Mouse (Mus musculus) layer of hippocampus, postnatal 14 days (tissue): Measurements from ENCODE around the gene Utrn. TPM values are rescaled to one million over a fixed set of nuclear protein-coding genes. Genes with fewer than 3 reads are reported as not detected.

Experiments
- DNase-seq, 2 experiments: peaks; one replicate each; pipeline ENCODE4 v3.0.0; 2021 to 2022; ENCODE audit warnings: low spot score in 2 of 2, mixed read lengths in 1 of 2
- total RNA-seq, 2 experiments: library from RNA; stranded (reverse); gene quantifications; 2 replicates each; pipeline ENCODE4 v1.2.3; 2021

Utrn gene
- total RNA-seq, 2 experiments from 2014 or later = 35.6 to 40.3 TPM

DNA sequence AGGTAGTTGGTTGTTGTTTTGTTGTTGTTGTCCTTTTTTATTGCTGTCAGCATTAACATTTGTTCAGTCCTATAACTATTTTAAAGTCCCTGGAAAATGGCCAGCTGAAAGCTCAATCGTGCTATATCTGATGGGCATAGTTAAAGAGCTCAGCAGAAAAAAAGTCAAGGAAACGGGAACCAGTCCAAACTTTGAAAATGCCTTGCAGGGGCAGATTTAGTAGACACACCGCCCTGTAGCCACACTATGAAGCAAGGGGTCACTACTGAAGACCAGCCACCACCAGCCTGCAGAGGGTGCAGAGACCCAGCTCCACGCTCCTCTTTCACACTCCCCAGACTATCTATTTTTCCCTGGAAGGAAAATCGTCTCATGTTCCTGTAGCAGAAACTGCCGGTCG lies 167.5 kb downstream of the Utrn start:
- DNase-seq = no peak

DNA sequence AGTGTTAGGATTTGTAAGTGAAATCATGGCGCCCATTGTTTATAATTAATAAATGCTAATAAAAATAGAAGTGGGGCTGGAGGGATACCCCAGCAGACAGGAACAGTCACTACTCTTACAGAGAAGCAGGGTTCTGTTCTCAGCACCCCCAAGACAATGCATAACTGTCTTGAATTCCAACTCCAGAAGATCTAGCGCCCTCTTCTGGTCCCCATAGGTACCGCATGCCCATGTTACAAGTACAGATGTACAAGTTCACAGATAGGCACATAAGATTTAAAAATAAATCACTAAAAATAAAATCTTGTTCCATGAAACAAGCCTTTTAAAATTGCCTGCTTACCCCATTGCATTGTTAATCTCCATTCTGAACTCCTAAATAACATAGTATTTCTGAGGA lies 168.6 kb downstream of the Utrn start:
- no peak for DNase-seq

DNA sequence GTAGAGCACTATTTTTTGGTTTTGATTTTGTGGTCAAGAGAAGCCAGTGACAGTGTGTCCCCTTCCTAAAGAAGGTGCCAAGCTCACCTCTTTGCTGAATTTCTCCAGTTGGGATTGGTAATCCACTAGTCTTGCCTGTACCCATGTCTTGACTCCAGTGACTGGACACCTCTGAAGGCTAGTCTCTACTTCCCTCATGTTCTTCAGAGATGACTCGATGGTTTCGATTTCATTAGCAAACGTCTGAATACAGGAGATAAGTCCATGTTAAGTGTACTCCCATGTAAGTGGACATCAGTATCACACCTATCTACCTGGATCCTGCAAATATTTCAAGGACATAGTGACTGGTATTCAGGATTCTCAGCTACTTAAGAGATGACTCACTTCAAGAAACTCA lies 171.3 kb downstream of the Utrn start:
- DNase-seq = no peak

DNA sequence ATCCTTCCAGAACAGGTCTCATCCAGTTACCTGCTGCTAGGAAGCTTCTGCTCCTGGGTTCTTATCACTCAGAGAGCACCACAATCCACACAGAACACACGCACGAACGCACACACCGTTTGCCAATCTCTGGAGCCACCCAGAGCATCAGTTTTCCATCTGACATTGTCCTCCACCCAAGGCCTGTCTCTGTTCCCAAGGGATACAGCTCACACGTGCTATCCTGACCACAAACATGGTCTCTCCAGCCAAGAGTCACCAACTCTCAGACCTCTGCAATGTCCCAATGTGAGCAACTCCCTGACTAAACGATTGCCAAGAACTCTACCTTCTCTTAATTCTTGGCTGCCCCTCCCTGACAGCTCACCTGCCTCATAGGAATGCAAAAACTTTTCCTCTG lies 172.5 kb downstream of the Utrn start:
- DNase-seq = no peak

DNA sequence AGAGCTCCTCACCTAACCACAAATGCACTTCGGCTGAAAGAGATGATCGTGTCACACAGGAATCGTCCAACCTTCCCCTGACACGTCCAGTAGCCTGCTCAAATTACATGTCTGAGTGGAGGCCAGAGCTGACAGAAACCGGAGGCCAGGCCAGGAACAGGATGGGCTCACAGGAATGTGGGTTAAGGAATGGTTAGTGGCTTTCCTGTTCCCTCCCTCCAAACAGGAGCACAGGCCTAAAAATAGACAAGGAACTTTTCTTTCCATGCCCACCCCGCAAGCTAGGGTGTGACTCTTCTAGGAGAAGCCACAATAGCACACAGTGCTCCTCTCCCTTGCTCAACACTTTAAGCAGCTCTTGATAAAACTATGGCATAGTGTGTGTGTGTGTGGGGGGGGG lies 174.4 kb downstream of the Utrn start:
- DNase-seq = no peak

DNA sequence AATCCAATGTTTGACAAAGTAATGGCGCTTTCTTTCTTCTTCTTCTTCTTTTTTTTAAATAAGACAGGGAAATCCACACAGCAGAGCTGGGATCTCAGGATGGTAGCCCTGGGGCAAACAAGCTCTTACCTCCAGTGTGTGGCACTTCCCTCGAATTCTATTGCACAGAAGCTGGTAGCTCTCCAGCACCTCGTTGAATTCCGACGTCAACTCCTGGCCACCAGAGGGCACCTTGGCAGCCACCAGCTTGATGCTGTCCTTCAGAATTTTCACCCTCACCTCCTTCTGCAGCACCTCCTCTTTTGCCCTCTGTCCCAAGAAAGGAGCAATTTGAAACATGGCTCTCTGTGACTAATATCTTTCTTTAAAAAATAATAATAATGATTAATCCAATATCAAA lies 178.6 kb downstream of the Utrn start:
- peak; percentile 30 to 45 for DNase-seq

DNA sequence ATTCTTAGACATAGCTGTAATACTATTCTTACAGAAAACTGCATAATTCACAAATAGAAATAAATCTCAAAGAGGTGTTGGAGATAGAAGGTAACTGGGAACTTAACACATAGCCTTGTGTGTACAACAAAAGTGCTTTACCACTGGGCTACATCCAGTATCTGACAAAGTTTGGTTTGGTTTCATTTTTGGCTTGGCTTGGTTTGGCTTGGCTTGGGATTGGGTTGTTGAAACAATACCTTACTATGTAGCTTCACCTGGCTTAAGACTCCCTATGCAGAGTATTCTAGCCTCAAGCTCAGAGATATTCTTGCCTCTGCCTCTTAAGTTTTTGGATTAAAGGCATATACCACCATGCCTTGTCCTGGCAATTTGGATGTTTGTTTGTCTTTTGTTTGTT lies 183.5 kb downstream of the Utrn start:
- no peak for DNase-seq

DNA sequence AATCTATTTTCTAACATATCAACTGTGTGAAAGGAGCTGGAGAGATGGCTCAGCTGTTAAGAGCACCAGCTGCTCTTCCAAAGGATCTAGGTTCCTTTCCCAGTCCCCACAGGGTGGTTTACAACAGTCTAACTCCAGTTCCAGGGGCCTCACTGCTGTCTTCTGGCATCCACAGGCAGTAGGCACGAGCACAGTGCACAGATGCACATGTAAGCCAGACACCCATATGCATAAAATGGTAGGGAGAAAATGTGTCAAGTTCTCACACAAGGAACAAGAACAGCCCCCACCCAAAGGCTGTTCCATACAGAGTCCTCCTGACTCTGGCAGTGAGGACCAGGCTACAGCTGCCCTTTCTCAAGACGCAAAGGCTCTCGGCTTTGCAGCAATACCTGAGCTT lies 185.1 kb downstream of the Utrn start:
- peak in 1 of 2 experiments; percentile 5 for DNase-seq

DNA sequence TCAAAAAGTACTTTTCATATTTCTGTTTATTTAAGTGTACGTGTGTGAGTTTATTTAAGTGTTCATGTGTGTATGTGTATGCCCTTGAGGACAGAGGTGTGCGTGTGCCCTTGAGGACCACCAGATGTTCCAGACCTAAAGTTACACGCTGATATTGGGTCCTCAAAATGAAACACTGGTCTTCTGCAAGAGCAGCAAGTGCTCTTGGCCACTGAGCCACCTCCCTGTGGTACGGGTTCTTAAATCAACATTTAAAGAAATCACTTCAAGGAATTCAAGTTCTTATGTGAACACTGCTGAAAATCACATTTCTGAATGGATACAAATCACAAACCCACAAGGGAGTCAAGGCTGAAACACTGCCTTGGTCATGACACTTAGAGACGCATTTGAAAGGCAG lies 195.9 kb downstream of the Utrn start:
- DNase-seq = no peak

DNA sequence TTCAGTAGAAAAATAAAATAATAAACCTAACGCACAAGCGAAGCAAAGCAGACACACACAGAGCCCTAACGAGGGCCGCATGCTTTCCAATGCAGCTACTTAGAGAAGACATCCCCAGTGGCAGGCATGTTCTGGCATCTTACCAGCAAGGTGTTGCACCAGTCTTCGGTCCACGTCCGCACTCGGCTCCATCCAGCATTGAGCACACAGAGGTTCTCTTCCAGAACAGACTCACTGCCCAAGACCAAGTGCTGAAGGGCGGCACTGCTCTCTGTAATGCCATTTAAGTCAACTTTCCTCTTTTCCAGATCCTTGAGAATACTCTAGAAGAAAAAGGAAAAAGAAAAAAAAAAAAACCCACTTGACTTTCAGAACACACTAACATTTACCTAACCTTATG lies 197.6 kb downstream of the Utrn start:
- no peak for DNase-seq

DNA sequence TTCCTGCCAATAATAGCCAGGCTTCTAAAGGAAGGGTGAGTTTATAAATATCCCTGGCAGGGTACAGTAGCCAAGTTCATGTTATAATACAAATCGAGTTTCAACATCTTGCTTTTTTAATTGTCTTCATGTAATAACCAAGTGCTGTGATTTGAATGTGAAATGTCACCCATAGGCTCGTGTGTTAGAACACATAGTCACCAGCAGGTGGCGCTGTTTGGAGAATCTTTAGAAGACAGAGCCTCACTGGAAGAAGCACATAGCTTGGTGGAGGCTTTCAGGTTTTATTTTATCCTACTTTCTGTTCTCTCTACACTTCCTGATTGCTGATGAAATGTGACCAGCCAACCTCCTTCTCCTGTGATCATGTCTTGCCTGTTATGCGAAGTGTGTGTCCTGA lies 207.1 kb downstream of the Utrn start:
- DNase-seq = no peak

DNA sequence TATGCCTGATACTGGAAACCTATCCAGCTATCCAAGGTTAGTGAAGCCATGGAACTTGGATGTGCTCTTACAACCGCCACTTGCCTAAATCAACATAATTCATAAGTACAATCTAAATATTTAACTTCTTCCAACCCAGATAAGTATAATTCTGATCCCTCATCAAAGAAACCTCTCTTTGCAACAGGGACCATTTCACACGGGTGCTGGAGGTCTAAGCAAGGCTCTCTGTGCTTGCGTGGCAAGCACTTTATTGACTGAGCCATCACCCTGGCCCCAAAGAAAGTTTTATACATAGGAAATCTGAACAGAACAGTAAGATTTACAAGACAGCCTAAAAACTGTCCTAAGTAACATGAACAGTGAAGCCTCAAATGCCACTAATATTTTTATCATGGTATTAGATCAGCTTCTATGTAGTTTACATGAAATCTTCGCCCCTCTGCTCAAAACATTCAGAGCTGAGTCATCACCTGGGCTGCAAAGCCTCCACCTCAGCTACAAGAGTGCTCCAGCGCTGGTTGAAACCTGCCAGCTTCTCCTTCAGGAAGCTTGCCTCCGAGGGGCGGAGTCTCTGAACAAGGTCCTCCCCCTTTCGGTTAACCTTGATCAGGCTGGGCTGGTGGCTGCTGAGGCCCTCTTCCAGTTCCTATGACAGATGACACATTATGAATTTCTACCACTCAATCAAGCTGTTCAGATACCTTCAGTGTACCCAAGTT lies 211.0 kb downstream of the Utrn start:
- no peak for DNase-seq

DNA sequence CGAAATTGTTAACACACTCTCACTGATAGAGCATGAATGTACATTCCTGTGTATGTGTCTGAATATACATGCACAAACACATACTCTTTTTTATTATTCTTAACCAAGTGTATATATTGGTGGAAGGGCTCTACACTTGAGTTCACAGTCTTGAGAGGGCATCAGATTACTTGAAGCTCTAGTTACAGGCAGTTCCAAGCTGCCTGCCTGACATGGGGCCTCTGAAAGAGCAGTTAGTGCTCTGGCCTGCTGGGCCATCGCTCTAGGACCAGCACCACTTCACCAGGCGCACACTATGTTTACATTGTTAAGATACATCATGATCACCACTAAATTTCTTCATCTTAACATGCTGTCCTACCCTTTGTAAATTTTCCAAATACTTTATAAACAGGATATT lies 216.2 kb downstream of the Utrn start:
- DNase-seq = no peak

DNA sequence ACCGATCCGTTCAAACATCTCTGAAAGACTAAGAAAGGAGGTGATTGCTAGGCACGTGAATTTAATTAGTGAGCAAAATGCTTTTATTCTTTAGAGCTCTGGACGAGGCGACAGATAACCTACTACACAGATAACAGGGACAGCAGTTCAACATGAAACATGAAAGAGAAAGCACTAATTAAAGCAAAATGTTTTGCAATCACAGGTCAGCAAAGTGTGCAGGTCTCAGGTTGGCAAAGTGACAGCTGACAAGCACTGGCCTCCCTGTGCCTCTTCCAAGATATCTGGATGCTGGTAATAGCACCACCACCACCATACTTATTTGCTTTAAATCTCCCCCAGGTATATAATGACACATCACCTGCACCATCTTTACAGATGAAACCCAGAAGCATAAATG lies 223.0 kb downstream of the Utrn start:
- no peak for DNase-seq

DNA sequence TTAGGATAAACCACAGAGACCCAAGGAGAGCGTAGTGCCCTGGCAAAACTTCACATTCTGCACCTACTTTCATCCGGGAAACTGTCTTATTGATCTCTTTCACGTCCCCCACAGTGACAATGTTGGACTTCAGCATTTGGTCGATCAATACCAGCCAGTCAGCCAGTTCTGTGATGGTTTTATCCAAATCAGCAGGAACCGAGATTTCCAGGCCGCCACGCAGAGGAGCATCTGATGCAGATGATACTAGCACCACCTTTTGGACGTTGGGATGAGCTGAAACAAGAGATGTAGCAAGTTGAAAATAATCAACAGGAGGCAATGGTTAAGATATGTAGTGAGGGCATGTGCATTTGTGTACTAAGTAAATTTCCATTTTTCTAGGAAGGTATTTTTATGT lies 225.8 kb downstream of the Utrn start:
- DNase-seq = peak; percentile 4 to 36

DNA sequence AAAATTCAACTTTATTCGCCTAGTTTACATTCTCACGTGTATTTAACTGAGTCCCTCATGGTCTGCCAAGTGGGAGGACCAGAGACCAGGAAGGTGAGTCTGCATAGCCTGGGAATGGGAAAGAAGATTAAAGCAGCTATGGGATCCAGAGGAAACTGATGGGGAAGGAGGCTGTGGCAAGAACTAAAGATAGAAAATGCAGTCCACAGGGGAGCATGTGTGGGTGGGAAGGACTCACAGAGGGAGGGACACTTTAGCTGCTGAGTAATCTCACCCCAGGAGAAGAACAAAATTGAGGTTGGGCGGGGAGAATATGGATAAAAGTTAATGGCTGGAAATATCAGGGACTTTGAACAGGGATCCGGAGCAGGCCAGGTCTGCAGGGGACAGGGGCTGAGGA lies 229.5 kb downstream of the Utrn start:
- no peak for DNase-seq

DNA sequence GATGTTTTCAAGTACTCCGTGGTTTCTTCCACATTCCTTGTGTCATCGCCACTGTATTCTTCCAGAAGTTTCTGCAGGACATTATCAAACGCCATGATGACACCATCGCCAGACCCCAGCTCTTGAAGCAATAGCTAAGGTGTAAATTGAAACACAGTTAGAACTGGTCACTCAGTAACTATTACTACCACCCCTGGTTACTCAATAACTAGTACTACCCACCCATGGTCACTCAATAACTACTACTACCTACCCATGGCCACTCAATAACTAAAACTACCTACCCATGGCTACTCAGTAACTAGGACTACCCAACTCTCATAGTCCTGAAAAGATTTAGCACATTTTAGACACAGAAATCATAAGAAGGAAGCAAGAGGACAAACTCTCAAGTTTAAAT lies 235.2 kb downstream of the Utrn start:
- no peak for DNase-seq

DNA sequence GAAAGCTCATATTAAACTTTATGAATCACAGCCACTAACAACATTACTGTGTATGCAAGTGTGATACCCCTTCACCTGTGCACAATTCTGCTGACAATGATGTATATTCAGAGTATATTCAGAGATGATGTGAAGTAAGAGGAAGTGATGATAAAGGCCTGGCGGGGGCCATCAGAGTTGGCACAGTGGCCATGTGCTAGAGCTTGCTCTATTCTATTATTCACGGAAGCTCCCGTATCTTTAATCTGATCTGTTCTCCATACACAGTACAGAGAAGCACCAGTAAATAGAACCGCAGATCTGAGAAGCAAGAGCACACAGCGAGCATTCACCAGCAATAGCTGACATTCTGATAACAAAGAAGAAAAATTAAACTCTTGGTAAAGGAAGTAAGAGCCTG lies 238.2 kb downstream of the Utrn start:
- DNase-seq = no peak

DNA sequence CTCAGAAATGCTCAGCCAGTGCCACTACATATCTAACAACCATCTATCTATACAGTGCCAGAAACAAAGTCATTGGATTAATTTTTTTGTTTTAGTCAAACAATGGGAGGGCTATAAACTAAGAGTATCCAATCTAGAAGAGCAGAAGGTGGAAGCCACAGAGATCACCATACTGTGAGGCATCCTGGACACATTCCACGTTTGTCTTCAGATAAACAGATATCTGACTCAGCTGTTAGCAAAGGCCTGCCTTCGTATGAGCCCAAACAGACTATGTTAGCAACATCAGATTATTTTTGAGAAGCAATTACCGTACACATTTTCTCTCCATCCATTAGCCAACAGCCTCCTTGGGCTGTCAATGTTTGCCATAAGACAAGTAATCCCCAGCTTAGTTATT lies 250.8 kb downstream of the Utrn start:
- DNase-seq = no peak

DNA sequence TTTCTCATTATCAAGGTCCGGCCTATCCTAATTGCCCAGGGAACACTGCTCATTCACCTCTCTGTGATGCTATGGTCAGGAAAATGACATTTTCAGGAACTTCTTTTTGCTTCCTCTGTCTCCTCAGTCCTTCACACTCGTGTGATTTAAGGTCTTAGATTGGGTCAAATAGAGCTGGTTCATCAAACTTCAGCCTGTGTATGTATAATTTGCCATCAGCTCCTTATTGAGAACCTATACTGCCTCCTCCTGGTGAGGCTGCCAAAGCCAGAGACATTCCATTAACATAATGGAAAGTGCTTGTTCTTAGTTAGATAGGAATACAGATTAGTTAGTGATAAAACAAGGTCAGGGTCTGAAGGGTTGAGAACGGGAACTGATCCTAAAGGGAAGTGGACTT lies 253.4 kb downstream of the Utrn start:
- DNase-seq = no peak

DNA sequence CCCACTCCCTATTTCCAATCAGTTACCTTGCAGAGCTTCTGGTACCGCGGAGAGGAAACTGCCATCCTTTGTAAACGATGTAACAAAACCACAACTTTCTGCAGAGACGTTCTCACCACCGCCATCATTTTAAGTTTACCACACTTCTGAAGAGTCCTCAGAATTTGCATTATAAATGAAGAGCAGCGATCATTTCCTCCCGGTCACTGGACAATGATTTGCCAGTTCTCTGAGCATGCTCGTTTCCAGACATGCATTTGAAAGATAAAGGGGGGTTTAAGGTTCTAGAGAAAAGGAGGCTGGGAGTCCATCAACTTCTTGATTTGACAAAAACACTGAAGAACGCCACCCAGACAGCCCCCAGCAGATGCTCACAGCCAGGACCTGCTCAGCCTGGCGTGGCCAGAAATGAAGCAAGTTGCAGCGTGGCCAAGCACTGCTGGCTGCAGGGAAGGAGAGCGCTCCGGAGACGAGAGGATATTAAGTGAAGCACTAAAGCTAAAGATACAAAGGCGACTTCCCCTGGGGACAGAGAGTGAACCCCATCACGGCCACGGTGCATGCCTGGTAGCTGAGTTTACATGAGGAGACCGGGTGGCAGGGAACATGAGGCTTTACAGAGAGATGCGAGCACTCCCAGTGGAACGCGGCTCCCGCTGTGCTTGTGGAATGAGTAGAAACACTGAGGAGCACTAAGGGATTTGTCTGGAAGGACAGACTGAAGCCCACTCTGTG lies 254.5 kb downstream of the Utrn start:
- DNase-seq = peak; percentile 43 to 49

DNA sequence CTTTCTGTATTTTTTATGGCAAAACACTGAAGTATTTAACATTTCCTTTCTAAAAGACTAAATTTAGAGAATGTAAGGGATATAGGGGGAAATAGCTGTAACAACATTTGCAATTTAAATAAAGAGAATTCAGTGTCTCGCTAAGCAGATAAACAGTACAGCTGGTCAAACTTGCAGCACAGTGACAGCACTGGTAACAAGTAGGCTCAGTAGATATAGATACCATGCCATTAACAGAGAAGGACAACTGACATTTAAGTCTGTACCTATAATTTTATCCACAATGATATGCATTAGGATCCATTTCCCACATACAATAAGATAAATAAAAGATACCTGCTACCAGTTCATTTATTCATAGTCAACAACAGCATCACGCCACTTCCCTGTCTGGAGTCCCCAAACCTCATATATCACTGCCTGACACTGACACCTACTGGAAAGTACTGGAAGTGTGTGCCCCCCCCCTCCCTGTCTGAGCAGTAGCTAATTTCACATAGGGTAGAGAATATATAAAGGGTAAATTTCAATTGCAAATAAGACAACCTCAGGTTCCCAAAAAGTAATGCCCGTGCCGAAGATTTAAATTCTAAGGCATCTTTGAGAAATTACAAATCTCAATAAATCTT lies 256.8 kb downstream of the Utrn start:
- DNase-seq = peak in 1 of 2 experiments; percentile 40

DNA sequence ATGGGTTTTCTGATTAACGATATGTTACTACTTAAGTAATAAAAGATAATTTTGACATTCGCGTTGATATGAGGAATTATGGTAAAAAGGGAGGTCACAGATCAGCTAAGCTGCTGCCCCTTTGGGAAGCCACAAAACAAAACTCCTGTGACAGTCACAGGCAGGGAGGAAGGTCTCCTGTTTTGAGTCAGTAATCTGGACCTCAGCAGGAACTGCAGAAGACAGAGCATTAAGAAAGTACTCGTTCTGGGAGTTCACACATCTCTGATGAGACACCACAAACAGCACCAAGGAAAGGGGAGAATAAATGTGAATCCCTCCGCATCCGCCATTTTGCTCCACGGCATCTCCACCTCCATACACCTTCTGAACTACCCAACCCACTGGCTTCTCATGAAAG lies 259.3 kb downstream of the Utrn start:
- no peak for DNase-seq
